Mouse (Mus musculus): ENCODE results near the gene Hist1h3c. TPM values are rescaled to one million over a fixed set of nuclear protein-coding genes. Genes with fewer than 3 reads are reported as not detected.
"Not testable (repeated sequence)": the region's sequence is repeated elsewhere in the genome, so short reads cannot be mapped to it uniquely, and the experiment has no call there.

The Hist1h3c gene
- total RNA-seq, 2 experiments from 2014 or later, result 2.5 to 3.4 TPM

DNA sequence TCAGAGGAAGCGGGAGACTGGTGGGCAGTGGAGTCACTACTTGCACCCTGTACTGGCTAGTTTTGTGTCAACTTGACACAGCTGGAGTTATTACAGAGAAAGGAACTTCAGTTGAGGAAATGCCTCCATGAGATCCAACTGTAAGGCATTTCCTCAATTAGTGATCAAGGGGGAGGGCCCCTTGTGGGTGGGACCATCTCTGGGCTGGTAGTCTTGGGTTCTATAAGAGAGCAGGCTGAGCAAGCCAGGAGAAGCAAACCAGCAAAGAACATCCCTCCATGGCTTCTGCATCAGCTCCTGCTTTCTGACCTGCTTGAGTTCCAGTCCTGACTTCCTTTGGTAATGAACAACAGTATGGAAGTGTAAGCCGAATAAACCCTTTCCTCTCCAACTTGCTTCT lies 42.6 kb downstream of the Hist1h3c start:
- DNase-seq, result not testable (repeated sequence)

GRCm38 (mm10) chr13:23702220-23702619 lies 43.2 kb downstream of the Hist1h3c start:
- no peak for DNase-seq

DNA sequence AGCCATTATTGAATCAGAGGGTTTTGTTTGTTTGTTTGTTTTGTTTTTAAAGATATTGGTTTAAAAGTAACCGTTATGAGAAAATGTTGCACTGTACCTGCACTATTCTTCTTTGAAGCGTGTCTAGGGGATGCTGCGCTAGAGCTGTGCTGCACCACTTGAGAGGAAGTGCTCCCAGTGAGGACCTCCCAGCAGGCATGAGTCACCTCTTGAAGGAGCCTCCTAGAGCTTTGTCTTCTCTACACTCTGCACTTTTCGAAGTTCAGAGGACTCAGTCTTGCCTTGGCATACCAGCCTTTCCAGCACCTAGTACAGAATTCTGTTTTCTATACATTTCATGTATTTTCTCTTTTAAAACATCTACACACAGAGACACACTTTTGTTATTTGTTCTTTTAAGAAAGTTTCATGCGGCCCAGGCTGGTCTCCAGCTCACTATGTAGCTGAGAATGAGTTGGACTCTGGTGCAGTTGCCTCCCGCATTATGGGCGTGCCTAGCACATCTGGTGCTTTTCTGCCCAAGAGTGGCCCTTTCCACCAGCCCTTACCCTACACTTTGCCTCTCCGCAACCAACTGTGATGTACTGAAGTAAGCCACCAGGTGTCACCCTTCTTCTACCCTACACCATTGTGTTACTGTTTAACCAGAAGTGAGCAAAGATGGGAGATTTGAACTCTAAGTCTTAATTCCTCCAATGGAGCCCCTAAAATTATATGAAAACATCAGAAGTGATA lies 44.4 kb downstream of the Hist1h3c start:
- DNase-seq, result peak; percentile 84 to 85

- no peak for DNase-seq
Measured at GRCm38 (mm10) chr13:23699767-23700166, 45.6 kb downstream of the Hist1h3c start.

- no peak for DNase-seq
Measured at GRCm38 (mm10) chr13:23698996-23699395, 46.4 kb downstream of the Hist1h3c start.

- DNase-seq, result peak; percentile 99 to 100
Measured at GRCm38 (mm10) chr13:23698300-23698693, 47.1 kb downstream of the Hist1h3c start, which contains the start of gene Hist1h4c. Gene Hist1h4c, minus strand, starts transcription at chr13:23698454.

DNA sequence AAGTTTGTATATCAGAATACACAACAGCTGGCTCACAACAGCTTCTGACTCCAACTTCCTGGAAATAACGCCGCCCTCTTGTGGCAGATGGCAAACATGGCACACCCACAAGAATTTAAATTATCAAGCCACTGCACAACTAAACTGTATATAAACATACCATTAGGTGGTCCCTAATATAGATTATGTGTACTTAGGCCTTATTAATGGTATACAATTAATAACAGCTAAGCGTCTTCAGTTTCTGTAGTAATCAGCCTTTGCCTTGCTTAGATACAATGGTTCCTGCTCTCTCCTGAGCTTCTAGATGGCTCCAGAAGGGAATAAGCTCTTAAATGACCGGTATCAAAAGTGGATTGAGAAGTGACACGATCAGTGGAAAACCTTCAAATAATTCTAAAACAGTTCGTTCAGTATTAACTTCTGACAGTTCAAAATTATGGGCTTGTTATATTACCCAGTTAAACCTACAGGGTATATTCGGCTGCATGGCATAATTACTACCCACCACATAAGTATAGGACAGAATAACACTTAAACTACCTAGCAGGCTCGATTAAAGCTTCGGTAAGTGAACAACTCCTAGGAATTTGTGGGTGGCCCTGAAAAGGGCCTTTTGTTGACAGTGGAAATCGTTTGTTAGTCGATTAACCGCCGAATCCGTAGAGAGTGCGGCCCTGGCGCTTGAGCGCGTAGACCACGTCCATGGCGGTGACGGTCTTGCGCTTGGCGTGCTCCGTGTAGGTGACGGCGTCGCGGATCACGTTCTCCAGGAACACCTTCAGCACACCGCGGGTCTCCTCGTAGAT lies 47.7 kb downstream of the Hist1h3c start:
- peak; percentile 52 to 73 for DNase-seq

DNA sequence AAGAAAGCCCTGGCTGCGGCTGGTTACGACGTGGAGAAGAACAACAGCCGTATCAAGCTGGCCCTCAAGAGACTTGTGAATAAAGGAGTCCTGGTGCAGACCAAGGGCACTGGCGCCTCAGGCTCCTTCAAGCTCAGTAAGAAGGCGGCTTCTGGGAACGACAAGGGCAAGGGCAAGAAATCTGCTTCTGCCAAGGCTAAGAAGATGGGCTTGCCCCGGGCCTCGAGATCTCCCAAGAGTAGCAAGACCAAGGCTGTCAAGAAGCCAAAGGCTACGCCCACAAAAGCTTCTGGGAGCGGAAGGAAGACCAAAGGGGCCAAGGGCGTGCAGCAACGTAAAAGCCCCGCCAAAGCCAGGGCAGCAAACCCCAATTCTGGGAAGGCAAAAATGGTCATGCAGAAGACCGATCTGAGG lies 49.3 kb downstream of the Hist1h3c start:
- DNase-seq, result no peak

GRCm38 (mm10) chr13:23695514-23695913 lies 49.9 kb downstream of the Hist1h3c start, which contains the start of gene Hist1h1t:
Gene Hist1h1t, plus strand, starts transcription at chr13:23695814.
- DNase-seq, result no peak

Small RNA genes within 50 kb of the gene (microRNA-seq; reads per million reads assigned to microRNA genes)
- 0 reads per million in 2 experiments for gene Gm44314
- 0 reads per million in 2 experiments for gene Gm44484

Other genes starting within 250 kb of the Hist1h3c start
- gene Hist1h4h, start 214.6 kb downstream of the Hist1h3c start, total RNA-seq (2021), result 100 to 1,000 TPM; 225 to 244 TPM
- 10 to 100 TPM in 1 of 2 experiments, 1 to 10 TPM in 1; 6.3 to 16.6 TPM for gene Hist1h2af, start 211.7 kb downstream of the Hist1h3c start, total RNA-seq (2021)
- gene Hist1h3g, start 210.2 kb downstream of the Hist1h3c start, total RNA-seq (2021), result 1 to 10 TPM; 3.1 TPM
- 1 to 10 TPM; 1.1 to 1.5 TPM for gene Hist1h2bh, start 202.2 kb downstream of the Hist1h3c start, total RNA-seq (2021)
- 1 to 10 TPM; 4.9 to 6.3 TPM for gene Hist1h3f, start 201.6 kb downstream of the Hist1h3c start, total RNA-seq (2021)
- 10 to 100 TPM; 24.1 to 27.9 TPM for gene Hist1h4f, start 194.0 kb downstream of the Hist1h3c start, total RNA-seq (2021)
- gene Hist1h1d, start 192.3 kb downstream of the Hist1h3c start, total RNA-seq (2021), result 1 to 10 TPM in 1 of 2 experiments, under 1 TPM in 1; 0.94 to 1.0 TPM
- 10 to 100 TPM; 11.6 to 16.2 TPM for gene Hist1h3e, start 183.2 kb downstream of the Hist1h3c start, total RNA-seq (2021)
- 1 to 10 TPM; 2.9 to 3.0 TPM for gene Hist1h2ae, start 174.4 kb downstream of the Hist1h3c start, total RNA-seq (2021)
- 10 to 100 TPM; 18.2 to 25.6 TPM for gene Hist1h2bg, start 174.2 kb downstream of the Hist1h3c start, total RNA-seq (2021)
- gene Hist1h2bf, start 171.4 kb downstream of the Hist1h3c start, total RNA-seq (2021), result 10 to 100 TPM; 10.2 to 10.9 TPM
- 1 to 10 TPM; 2.0 to 4.1 TPM for gene Hist1h2ad, start 171.2 kb downstream of the Hist1h3c start, total RNA-seq (2021)
- gene Hist1h3d, start 169.8 kb downstream of the Hist1h3c start, total RNA-seq (2021), result 1 to 10 TPM; 2.4 to 2.5 TPM
- 10 to 100 TPM; 51.2 to 52.9 TPM for gene Hist1h4d, start 164.0 kb downstream of the Hist1h3c start, total RNA-seq (2021)
- 10 to 100 TPM in 1 of 2 experiments, 1 to 10 TPM in 1; 8.6 to 10.2 TPM for gene Hist1h2be, start 124.5 kb downstream of the Hist1h3c start, total RNA-seq (2021)
- gene Hist1h1e, start 123.0 kb downstream of the Hist1h3c start, total RNA-seq (2021), result 10 to 100 TPM; 19.6 to 19.7 TPM
- gene Hist1h2ac, start 61.7 kb downstream of the Hist1h3c start, total RNA-seq (2021), result 1 to 10 TPM; 1.2 to 1.3 TPM
- 10 to 100 TPM; 71.2 to 76.1 TPM for gene Hist1h2bc, start 61.4 kb downstream of the Hist1h3c start, total RNA-seq (2021)
- not detected for gene Hist1h1t, start 49.8 kb downstream of the Hist1h3c start, total RNA-seq (2021)
- gene Hist1h4c, start 47.1 kb downstream of the Hist1h3c start, total RNA-seq (2021), result 10 to 100 TPM; 42.5 to 46.8 TPM
- gene Hfe, start 34.7 kb downstream of the Hist1h3c start, total RNA-seq (2021), result 10 to 100 TPM; 60.9 to 64.1 TPM
- 100 to 1,000 TPM; 162 to 175 TPM for gene Hist1h1c, start 6.8 kb downstream of the Hist1h3c start, total RNA-seq (2021)
- gene Hist1h2bb, start 1.1 kb upstream of the Hist1h3c start, total RNA-seq (2021), result 1 to 10 TPM; 7.4 to 8.1 TPM
- 1 to 10 TPM; 5.8 to 6.8 TPM for gene Hist1h2ab, start 5.5 kb upstream of the Hist1h3c start, total RNA-seq (2021)
- 10 to 100 TPM in 1 of 2 experiments, 1 to 10 TPM in 1; 8.3 to 10.5 TPM for gene Hist1h3b, start 6.7 kb upstream of the Hist1h3c start, total RNA-seq (2021)
- gene Hist1h4b, start 11.4 kb upstream of the Hist1h3c start, total RNA-seq (2021), result 10 to 100 TPM in 1 of 2 experiments, 1 to 10 TPM in 1; 9.6 to 10.9 TPM
- gene Hist1h4a, start 15.6 kb upstream of the Hist1h3c start, total RNA-seq (2021), result 1 to 10 TPM; 5.4 to 6.4 TPM
- gene Hist1h3a, start 16.8 kb upstream of the Hist1h3c start, total RNA-seq (2021), result 10 to 100 TPM in 1 of 2 experiments, 1 to 10 TPM in 1; 7.5 to 10.7 TPM
- gene Hist1h1a, start 18.1 kb upstream of the Hist1h3c start, total RNA-seq (2021), result 1 to 10 TPM; 4.3 to 5.4 TPM
- gene Trim38, start 24.3 kb upstream of the Hist1h3c start, total RNA-seq (2021), result under 1 TPM in 1 of 2 experiments, not detected in 1; 0.21 TPM
- gene Slc17a2, start 61.4 kb upstream of the Hist1h3c start, total RNA-seq (2021), result not detected
- not detected for gene Slc17a3, start 93.8 kb upstream of the Hist1h3c start, total RNA-seq (2021)
- gene Slc17a1, start 122.1 kb upstream of the Hist1h3c start, total RNA-seq (2021), result not detected
- not detected for gene Slc17a4, start 169.4 kb upstream of the Hist1h3c start, total RNA-seq (2021)
- gene Hist1h2ba, start 188.6 kb upstream of the Hist1h3c start, total RNA-seq (2021), result not detected
- not detected for gene Hist1h2aa, start 188.9 kb upstream of the Hist1h3c start, total RNA-seq (2021)
- not detected for gene Scgn, start 245.6 kb upstream of the Hist1h3c start, total RNA-seq (2021)